Mouse (Mus musculus) kidney, adult 9 months (tissue): ENCODE measurements at regions not wholly inside any gene's neighbourhood (a gene's known extent, or its start where the extent isn't known, plus 50 kb on each side); places are given as distances from the start of the nearest gene placed in this dataset.

Experiments used
- DNase-seq: peaks from one replicate; pipeline ENCODE4 v3.0.0; 2022

GRCm38 (mm10) chr6:97741427-97741826 is 65.4 kb upstream of the Mitf start:
- no peak for DNase-seq

- DNase-seq, result no peak
These were observed 66.0 kb upstream of the Mitf start for GRCm38 (mm10) chr6:97740851-97741201.

- peak; percentile 47 for DNase-seq
These were observed 66.6 kb upstream of the Mitf start for GRCm38 (mm10) chr6:97740107-97740850.

- no peak for DNase-seq
These were observed 68.0 kb upstream of the Mitf start for GRCm38 (mm10) chr6:97738846-97739245.

GRCm38 (mm10) chr6:97730835-97731234 is 76.0 kb upstream of the Mitf start:
- DNase-seq, result no peak

GRCm38 (mm10) chr6:97718184-97718910 is 88.5 kb upstream of the Mitf start:
- DNase-seq, result no peak

- no peak for DNase-seq
These were observed 90.1 kb upstream of the Frmd4b start for GRCm38 (mm10) chr6:97707401-97707800.

GRCm38 (mm10) chr6:97704361-97704760 is 87.0 kb upstream of the Frmd4b start:
- DNase-seq, result no peak

- DNase-seq, result no peak
These were observed 82.4 kb upstream of the Frmd4b start for GRCm38 (mm10) chr6:97699752-97700098.

- no peak for DNase-seq
These were observed 81.9 kb upstream of the Frmd4b start for GRCm38 (mm10) chr6:97699054-97699751.

- DNase-seq, result no peak
These were observed 75.9 kb upstream of the Frmd4b start for GRCm38 (mm10) chr6:97693281-97693680.

GRCm38 (mm10) chr6:97691136-97691535 is 73.8 kb upstream of the Frmd4b start:
- DNase-seq, result no peak

- no peak for DNase-seq
These were observed 67.0 kb upstream of the Frmd4b start for GRCm38 (mm10) chr6:97684335-97684734.

- no peak for DNase-seq
These were observed 64.9 kb upstream of the Frmd4b start for GRCm38 (mm10) chr6:97682213-97682612.

- no peak for DNase-seq
These were observed 57.9 kb upstream of the Frmd4b start for GRCm38 (mm10) chr6:97675181-97675756.

GRCm38 (mm10) chr6:97666818-97667629 is 49.7 kb upstream of the Frmd4b start:
- no peak for DNase-seq
